23 mouse cellular contexts compared by ENCODE assay signal in genomic region chr1:106393072-106393471, GRCm38 (mm10).
DNase-seq lines count a peak whose midpoint lies in the region; ATAC-seq and TF ChIP-seq lines count a peak whose summit lies in the region.
"Had no signal": no experiment of that assay in that cellular context is flagged by ENCODE, and none has a peak within 500 bp of the region (broad histone marks: within the 10 kb centered on the region; RNA-seq: fewer than 3 reads in every experiment).

No protein-coding gene starts in this region.

- H3K9ac ChIP-seq in MEL (ENCODE audit: control insufficient read depth, low read depth, low read length, poor library complexity, severe bottlenecking): no peak overlapping the region

- no peak overlapping the region for H3ac ChIP-seq in myocyte (ENCODE audit: control insufficient read depth, insufficient read length)

- peak; percentile 33 for DNase-seq in thymus, postnatal 4 days
- DNase-seq in thymus, adult 18-20 months: no peak
- no peak for DNase-seq in MEL (ENCODE audit: low read depth, low spot score)
- peak; percentile 18 for DNase-seq in limb, embryonic 10.5 days (ENCODE audit: low spot score)
- DNase-seq in spleen, postnatal 36 days (ENCODE audit: low spot score in 2 of 2): no peak
- no peak for DNase-seq in neural tube, embryonic 10.5 days (ENCODE audit: extremely low spot score, low spot score)
- DNase-seq: adrenal gland, adult 2 months; adrenal gland, adult 8-10 months; adrenal gland, postnatal 10 days; adrenal gland, postnatal 14 days; adrenal gland, postnatal 25 days; adrenal gland, postnatal 36 days; B cell, adult 2 months; cerebellum, adult 11 months; cerebellum, adult 11-12 months; cerebellum, adult 18-20 months had no signal

- no peak overlapping the region for H3K4me2 ChIP-seq in myocyte (ENCODE audit: low read depth)

- no peaks in the 10 kb centered on the region for H3K36me3 ChIP-seq in MEL (ENCODE audit: control insufficient read depth in 1 of 2, insufficient read depth in 2 of 2, low read length in 2 of 2)
- H3K36me3 ChIP-seq in limb, embryonic 10.5 days: peaks cover 16% of the 10 kb centered on the region
- H3K36me3 ChIP-seq in myocyte (ENCODE audit: control insufficient read depth, insufficient read depth): peaks cover 12% of the 10 kb centered on the region

- no peak for TF ChIP-seq RAD21 in MEL (IDR thresholded peaks at IDR 0.05; ENCODE audit: low read depth, low read length)

- H3K27me3 ChIP-seq in MEL (ENCODE audit: control insufficient read depth in 1 of 2, insufficient read depth in 2 of 2, low read length in 2 of 2): no peaks in the 10 kb centered on the region
- H3K27me3 ChIP-seq in limb, embryonic 10.5 days (ENCODE audit: low read depth, poor library complexity, severe bottlenecking): no peaks in the 10 kb centered on the region
- no peaks in the 10 kb centered on the region for H3K27me3 ChIP-seq in myocyte (ENCODE audit: control insufficient read depth, insufficient read depth, insufficient read length)
- H3K27me3 ChIP-seq: CH12.LX, Patski had no signal

- TF ChIP-seq EP300 in MEL (IDR thresholded peaks at IDR 0.05; ENCODE audit: low read depth in 1 of 2, low read length in 2 of 2): no peak

- no peak for TF ChIP-seq CTCF in MEL (IDR thresholded peaks at IDR 0.05 in 2 of 3, conservative IDR thresholded peaks at IDR 0.05 in 1 of 3; ENCODE audit: control insufficient read depth in 1 of 3, insufficient read depth in 1 of 3, low read depth in 2 of 3, low read length in 3 of 3, poor library complexity in 1 of 3, severe bottlenecking in 1 of 3)

- 90% methylated on average over 6 of the region's 6 CpGs for WGBS in limb, embryonic 10.5 days

- H3K27ac ChIP-seq in MEL (ENCODE audit: control insufficient read depth, low read depth, low read length): no peak overlapping the region
- H3K27ac ChIP-seq in limb, embryonic 10.5 days: no peak overlapping the region

- H3K4me1 ChIP-seq in MEL (ENCODE audit: control insufficient read depth in 1 of 2, insufficient read depth in 2 of 2, low read length in 2 of 2): no peaks in the 10 kb centered on the region
- no peaks in the 10 kb centered on the region for H3K4me1 ChIP-seq in limb, embryonic 10.5 days

- no peak for TF ChIP-seq POLR2A in MEL (IDR thresholded peaks at IDR 0.05; ENCODE audit: control insufficient read depth in 1 of 2, insufficient read depth in 1 of 2, low read depth in 1 of 2, low read length in 2 of 2, poor library complexity in 1 of 2)
- no peak for TF ChIP-seq POLR2A in myocyte (IDR thresholded peaks at IDR 0.05; ENCODE audit: insufficient read length, low read depth)

- H3K9me3 ChIP-seq in MEL (replicated peaks; ENCODE audit: insufficient read depth, low read length): no peaks in the 10 kb centered on the region
- H3K9me3 ChIP-seq in limb, embryonic 10.5 days (replicated peaks): no peaks in the 10 kb centered on the region
- H3K9me3 ChIP-seq: G1E had no signal

- H3K79me2 ChIP-seq in MEL (ENCODE audit: control insufficient read depth, insufficient read depth, low read length, poor library complexity) (no peaks in the 10 kb centered on the region), myocyte (ENCODE audit: control insufficient read depth, insufficient read depth) (no peaks in the 10 kb centered on the region)

- no peak for ATAC-seq in erythroid progenitor cell, adult 5-6 weeks (replicated peaks; ENCODE audit: low FRiP score, poor library complexity, severe bottlenecking)
- ATAC-seq: activated CD4-positive, CD25-positive, alpha-beta regulatory T cell, adult 4 months; CD4-positive, CD25-positive, alpha-beta regulatory T cell, adult 4 months; Patski had no signal

- H3K4me3 ChIP-seq in MEL (ENCODE audit: control insufficient read depth in 1 of 2, insufficient read depth in 1 of 2, low read depth in 2 of 2, low read length in 2 of 2) (no peak overlapping the region), myocyte (no peak overlapping the region)
- H3K4me3 ChIP-seq in limb, embryonic 10.5 days: no peak overlapping the region

TF ChIP-seq in MEL, 35 proteins besides CTCF, POLR2A, EP300 and RAD21:
- TF ChIP-seq SMC3 (IDR thresholded peaks at IDR 0.05; ENCODE audit: low read depth, low read length): 0 out of 2 replicates have a peak, but pooled peaks have one; percentile 2
- TF ChIP-seq E2F4 (IDR thresholded peaks at IDR 0.05; ENCODE audit: borderline replicate concordance, low read depth, low read length): no peak
- no peak for TF ChIP-seq NRF1 (IDR thresholded peaks at IDR 0.05; ENCODE audit: insufficient read depth, low read depth, low read length, poor library complexity, severe bottlenecking)
- TF ChIP-seq ZNF384 (IDR thresholded peaks at IDR 0.05; ENCODE audit: low read depth, low read length): no peak
- TF ChIP-seq POLR2AphosphoS2 (IDR thresholded peaks at IDR 0.05; ENCODE audit: low read length): no peak

TF ChIP-seq in myocyte, 11 proteins besides CTCF, POLR2A, EP300 and RAD21:
- TF ChIP-seq E2F4 (IDR thresholded peaks at IDR 0.05; ENCODE audit: insufficient read depth) (no peak), MYOG (IDR thresholded peaks at IDR 0.05; ENCODE audit: control insufficient read depth in 1 of 3, insufficient read depth in 1 of 3, insufficient read length in 2 of 3, low read depth in 2 of 3) (peak in 2 of 3 experiments; percentile 61 to 65), MAX (IDR thresholded peaks at IDR 0.05; ENCODE audit: low read depth) (no peak), MYOD1 (IDR thresholded peaks at IDR 0.05; ENCODE audit: control insufficient read depth in 1 of 3, insufficient read length in 2 of 3, low read depth in 2 of 3) (peak in 1 of 3 experiments; percentile 53)

Comparison
In these comparisons a context has a peak if more than half of its experiments do, and no peak if none do; other contexts are left out.
1. DNase-seq: peak in thymus, postnatal 4 days (single experiment) and limb, embryonic 10.5 days (single experiment); none in thymus, adult 18-20 months (0 of 2), MEL (single experiment), spleen, postnatal 36 days (0 of 2) and neural tube, embryonic 10.5 days (single experiment).